Mouse (Mus musculus) left cerebral cortex, postnatal 14 days (tissue): ENCODE data around the gene Hagh. TPM values are rescaled to one million over a fixed set of nuclear protein-coding genes. Genes with fewer than 3 reads are reported as not detected.

ENCODE experiments used
- DNase-seq, 2 experiments: peaks; one replicate each; pipeline ENCODE4 v3.0.0; 2021 to 2022; ENCODE audit warnings: low spot score in 2 of 2, mixed read lengths in 1 of 2
- intact Hi-C: fragments of 180-260 bp; cut with DNase I; formaldehyde crosslinking; loops from one replicate; pipeline ENCODE4 v1.15.1; 2025
- total RNA-seq, 2 experiments: library from RNA; stranded (reverse); gene quantifications; 2 replicates each; pipeline ENCODE4 v1.2.3; 2021

The Hagh gene
- total RNA-seq, 2 experiments from 2014 or later, result 120 to 135 TPM

DNA sequence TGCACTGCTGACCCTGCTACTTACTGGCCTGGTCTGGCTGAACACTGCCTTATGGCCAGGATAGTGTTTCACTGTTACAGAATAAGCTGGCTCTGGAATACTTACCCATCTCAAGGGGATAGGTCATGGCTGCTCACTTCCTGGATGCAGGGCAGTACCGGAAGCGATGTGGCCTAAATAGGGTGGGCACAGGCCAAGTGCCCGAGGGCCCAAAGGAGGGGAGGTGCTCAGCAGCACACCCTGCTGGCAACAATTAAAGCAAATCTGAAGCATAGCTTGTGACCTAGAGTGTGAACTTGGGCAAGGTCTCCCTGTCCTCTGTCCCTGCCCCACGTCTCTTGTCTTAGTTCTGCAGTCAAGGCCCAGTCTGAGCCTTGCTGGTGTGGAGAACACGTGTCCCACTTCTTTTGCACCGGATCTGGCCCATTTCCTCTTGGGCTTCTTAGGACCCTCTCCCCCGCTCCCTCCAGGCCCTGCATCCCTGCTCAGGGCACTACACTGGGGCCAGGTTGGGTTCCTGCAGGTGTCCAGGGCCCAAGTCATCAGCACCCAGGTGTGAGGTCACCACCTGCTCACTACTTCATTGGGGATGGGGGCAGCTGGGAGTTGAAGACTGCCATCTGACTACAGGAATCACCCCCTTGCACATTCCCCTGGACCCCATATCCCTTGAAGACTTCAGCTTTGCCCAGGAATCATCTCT is 41.9 kb downstream of the Hagh start:
- intact Hi-C loops, result loop anchor here (5.0 kb wide), 1 partner anchor 135 kb away; no protein-coding TSS in a partner anchor
- DNase-seq, result no peak

DNA sequence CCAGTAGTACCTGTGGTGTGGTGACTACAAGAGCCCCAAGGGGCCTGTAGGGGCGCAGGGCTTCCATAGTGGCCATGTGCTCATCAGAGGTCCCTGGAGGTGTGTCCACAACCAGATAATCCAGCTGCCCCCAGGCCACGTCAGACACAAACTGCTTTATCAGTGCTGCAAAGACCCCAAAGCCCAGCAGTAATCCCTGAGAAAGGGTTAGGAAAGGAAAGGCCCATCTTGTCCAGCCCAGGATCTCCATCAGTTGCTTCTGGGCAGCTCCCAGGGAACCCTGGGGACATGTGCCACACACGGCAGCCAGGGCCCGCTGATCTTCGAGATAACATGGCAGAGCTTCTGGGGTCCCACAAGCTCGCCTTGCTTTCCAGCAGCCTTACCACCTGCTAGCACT is 44.4 kb downstream of the Hagh start:
- intact Hi-C loops, result loop anchor here (5.0 kb wide), 1 partner anchor 137 kb away; no protein-coding TSS in a partner anchor
- DNase-seq, result no peak

DNA sequence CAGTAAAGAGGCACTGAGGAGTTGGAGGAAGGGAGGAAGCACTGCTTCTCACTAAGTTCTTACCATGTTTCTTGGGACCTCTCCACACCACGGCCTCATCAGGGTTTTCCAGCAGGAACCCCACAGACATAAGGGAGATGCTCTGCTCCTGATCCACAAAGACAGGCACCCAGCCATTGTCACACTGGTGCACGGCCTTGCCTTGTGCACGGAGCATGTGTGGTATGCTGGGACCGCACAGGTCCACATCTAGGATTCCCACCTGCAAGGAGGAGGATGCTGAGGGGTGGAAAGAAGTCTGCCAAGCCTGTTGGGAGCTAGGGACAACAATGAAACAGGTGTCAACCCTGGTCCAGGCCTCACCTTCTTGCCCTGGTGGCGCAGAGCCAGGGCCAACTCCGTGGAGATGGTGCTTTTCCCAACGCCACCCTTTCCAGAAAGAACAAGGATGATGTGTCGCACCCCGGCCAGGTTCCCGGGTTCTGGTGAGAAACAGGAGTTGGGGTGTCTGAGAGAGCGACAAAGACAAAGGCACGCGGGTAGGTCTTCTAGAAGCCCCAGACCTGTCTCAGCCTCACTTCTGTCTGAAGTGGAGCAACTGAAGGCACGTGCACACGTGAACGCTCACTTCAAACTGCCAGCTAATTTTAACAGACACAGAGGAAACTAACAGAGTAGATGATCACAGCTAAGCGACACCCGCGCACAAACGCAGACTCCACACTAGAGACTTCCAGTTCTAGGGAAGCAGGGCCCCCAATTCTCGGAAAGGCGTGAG is 45.6 kb downstream of the Hagh start:
- no peak for DNase-seq
- intact Hi-C loops, result no loop called here

DNA sequence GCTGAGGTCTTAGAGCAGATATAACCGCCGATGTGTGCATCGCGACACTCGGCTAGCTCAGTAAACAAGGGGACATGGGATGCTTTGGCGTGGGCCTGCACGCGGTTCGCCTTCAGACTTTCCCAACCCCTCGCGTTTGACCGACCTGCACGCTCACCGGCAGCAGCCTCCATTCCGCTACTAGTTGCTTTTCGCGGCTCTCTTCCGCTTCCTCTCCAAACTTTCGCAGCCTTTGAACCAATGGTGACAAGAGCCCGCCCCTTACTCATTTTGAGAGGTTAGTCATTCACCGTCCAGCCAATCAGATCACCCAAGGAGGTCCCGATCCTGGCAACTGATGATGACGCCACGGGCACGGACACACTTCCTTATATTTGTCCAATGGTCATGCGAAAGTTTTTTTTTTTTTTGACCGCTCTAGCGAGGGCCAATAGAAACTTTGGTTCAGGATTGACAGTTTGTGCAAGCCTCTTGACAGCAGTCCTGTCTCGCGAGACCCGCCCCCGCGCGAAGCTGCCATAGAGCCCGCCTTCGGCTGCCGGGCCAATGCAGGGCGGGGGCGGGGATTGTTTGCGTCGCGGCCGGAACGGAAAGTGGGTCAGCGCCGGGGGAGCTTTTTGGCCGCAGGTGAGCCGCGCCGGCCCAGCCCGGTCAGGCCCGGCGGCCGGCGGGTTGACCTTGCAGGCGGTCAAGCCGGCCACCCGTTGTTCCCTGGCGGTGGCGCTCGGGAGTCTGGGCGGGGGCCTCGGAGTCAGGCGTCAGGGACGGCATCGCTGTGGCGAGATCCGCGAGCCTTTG is 46.4 kb downstream of the Hagh start, which contains the start of the genes Nubp2 and Spsb3:
TSS of gene Nubp2 (minus strand) at position 216 of the 798 bp plus-strand sequence.
TSS of gene Spsb3 (plus strand) at position 510 of the 798 bp plus-strand sequence.
- DNase-seq, result peak; percentile 99 to 100
- intact Hi-C loops, result no loop called here

DNA sequence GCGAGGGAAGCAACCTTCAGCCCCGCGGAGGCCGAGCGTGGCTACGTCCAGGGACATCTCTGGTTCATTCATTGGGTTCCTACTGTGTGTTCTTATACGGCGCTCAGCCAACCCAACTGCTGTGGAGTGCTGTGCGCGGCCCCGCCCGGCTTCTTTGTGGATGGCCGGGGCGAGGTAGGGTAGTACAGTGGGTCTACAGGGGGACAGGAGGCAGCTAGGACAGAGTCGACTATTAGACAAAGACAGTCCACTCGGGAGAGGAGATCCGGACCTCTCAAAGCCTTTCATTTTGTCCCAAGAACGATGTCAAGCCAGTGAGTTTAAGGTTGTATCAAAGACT is 47.0 kb downstream of the Hagh start:
- DNase-seq, result no peak
- intact Hi-C loops, result no loop called here

DNA sequence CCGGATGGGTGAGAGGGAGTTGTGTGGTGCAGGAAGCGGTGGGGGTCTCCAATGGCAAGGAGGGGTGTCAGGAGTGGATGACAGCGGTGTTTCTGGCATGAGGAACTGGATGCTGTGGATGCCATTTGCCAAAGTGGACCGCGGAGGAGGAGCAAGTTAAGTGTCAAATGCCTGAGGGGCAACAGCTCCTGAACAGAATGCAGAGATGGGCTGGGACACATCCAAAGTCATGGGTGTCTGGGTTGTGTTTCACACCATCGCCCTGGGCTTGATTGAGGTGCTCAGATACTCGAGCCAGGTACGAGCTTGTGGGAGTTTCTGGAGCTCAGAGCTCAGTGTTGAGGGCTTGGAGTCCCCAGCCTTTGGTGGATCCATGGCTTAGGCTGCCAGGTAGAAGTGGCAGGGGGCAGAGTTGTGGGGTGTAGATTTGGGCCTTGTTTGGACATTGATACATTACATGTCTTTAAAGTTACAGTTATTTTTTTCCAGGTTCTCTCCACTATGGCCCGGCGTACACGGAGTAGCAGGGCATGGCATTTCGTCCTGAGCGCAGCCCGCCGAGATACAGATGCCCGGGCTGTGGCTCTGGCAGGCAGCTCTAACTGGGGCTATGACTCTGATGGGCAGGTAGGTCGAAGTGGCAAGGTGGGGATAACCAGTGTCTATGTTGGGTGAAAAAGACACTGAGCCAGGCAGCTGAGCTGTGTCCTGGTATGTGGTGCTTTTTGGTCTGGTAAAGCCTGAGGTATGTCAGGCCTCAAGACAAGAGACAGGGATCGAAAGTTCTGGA is 47.5 kb downstream of the Hagh start:
- intact Hi-C loops, result no loop called here
- DNase-seq, result no peak

DNA sequence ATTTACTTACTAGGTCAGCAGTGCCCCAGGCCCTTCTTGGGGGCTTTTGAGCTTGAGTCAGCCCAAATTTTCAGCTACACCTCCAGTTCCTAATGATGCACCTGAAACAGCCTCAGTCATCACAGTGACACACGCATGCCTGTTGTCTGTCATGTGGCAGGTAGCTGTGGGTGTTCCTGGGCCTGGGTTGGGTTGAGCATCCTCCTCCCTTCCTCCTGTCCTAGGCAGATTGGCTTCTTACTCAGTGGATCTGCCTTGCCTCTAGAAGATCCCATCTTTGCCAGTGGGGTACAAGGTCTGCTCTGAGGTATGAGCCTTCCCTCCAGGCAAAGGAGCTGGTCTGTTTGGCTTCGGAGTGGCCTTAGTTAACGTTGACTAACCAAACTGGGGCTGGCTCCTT is 48.9 kb downstream of the Hagh start:
- intact Hi-C loops, result no loop called here
- DNase-seq, result no peak

DNA sequence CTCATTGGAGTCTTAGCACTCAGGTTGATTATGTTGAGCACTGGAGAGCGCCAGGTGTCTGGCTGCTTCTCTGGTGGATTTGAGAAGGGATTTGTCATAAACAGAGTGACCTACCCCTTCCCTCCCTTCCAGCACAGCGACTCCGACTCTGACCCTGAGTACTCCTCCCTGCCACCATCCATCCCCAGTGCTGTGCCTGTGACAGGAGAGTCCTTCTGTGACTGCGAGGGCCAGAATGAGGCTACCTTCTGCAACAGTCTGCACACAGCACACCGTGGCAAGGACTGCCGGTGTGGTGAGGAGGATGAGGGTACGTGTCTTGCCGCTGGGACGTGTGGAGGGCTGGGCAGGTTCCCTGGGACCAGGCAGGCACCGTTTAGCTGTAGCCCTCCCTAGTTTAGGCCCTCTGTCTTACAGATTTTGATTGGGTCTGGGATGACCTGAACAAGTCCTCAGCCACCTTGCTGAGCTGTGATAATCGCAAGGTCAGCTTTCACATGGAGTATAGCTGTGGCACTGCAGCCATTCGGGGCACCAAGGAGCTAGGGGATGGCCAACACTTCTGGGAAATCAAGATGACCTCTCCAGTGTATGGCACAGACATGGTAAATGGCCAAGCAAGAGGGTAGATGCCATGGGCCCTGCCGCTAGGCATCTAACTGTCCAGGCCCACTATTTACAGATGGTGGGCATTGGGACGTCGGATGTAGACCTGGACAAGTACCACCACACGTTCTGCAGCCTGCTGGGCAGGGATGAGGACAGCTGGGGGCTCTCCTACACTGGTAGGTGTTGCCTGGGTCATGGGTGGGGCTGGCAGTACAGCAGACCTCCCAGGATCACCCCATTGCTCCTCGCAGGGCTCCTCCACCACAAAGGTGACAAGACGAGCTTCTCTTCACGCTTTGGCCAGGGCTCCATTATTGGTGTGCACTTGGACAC is 50.5 kb downstream of the Hagh start:
- intact Hi-C loops, result no loop called here
- no peak for DNase-seq

DNA sequence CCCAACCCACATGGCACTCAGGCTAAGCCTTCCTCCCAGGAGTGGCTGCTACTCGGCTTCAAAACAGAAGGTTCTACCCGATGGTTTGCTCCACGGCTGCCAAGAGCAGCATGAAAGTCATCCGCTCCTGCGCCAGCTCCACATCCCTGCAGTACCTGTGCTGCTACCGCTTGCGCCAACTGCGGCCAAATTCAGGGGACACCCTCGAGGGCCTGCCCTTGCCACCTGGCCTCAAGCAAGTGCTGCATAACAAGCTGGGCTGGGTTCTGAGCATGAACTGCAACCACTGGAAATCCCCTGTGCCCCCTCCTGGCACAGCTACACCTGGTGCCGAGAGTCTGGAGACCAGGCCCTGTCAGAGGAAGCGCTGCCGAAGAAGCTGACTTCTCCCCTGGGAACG is 51.4 kb downstream of the Hagh start:
- intact Hi-C loops, result no loop called here
- DNase-seq, result no peak

DNA sequence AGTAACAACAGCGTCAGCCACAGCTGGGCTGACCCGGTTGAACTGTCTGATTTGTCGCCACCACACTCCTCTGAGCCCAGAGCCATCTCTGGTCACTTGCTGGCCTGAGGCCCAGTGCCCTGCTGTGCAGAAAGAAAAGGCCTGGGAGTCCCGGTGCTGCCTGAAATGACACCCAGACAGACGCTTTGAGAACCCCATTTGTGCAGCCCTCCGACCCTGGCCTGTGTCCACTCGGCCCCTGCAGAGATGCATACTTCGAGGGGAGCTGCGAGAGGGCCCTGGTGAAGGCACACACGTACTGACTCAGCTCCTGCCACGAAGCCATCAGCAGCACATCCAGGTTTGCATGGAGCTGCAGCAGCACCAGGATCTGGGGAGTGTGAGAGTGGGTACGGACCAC is 52.8 kb downstream of the Hagh start:
- intact Hi-C loops, result no loop called here

DNA sequence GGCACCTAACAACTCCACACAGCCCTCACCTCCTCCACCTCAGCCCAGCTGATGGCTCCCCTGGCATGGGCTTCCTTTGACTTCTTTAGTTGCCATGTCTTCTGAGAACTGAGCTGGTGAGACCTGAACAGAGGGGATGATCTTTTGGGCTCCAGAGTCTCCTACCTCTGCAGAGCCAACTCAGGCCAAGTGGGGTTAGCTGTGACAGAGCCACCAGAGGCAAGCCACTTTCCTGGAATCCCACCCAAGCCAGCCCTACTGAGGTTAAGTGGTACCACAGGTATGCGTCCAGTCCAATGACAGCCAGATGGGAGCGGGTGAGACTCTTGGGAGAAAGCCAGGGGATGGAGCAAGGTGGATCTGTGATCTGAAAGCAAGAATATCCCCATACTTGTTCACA is 53.3 kb downstream of the Hagh start:
- no peak for DNase-seq
- intact Hi-C loops, result no loop called here

More for the DNA sequence above, 52.8 kb downstream of the Hagh start:
- DNase-seq, result no peak

DNA sequence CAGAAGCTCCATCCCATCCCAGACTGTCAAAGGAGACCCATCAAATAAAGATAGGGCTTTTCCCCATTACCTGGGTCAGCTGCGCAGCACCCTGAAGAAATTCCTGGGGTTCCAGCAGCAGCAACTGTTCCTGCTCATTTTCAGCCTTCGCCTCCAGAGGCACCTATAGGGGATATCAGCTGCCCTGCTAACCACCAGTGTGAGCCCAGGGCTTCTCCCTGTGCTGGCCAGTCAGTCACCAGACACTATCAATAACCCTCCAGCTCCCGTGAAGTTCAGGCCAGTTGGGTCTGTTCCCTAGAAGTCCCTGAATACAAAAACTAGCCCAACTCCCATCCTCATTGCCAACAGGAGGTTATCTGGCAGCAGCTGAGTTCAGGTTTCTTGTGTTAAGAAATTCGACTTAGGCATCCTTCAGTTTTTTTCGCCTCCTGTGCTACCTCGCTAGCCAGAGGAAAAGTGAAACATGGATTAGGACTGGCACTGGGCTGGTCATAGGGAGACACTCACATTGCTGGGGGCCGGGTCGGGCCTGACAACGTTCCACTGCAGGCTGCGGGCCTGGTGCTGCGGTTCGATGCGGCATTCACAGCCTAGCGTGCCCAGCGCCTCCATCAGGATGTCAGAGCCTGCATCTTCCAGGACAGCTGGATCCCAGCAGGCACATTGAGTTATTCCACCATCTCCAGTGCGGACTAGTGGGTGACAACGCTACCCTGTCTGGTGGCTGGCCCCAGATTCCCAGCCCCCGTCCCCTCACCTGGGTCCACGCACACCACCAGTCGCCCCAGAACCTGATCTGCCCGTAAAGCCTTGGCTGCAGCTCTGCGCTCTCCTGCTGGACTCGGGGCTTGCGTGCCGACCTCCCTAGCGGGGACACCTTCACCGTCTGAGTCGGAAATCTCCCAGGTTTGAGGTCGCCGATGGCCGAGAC is 54.4 kb downstream of the Hagh start:
- DNase-seq, result no peak
- intact Hi-C loops, result no loop called here

DNA sequence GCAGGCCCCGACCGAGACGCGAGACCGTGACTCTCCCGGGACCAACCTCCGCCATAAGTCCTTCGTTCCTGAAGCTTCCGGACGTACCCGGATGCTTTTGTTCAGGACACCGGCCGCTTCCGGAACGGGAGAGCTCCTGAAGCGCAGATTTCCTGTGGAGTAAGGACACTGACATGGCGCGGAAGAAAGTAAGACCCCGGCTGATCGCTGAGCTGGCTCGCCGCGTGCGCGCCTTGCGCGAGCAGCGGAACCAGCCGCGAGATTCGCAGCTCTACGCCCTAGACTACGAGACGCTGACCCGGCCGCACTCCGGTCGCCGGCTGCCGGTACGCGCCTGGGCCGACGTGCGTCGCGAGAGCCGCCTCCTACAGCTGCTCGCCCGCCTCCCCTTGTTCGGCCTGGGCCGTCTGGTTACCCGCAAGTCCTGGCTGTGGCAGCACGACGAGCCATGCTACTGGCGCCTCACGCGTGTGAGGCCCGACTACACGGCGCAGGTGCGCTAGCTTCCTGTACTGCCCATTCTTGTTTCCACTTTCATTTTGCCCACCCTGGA is 55.1 kb downstream of the Hagh start, which contains the start of the genes Eme2 and Mrps34:
TSS of gene Eme2 (minus strand) at position 93 of the 553 bp plus-strand sequence.
TSS of gene Mrps34 (plus strand) at position 122 of the 553 bp plus-strand sequence.
- peak; percentile 86 to 87 for DNase-seq
- intact Hi-C loops, result no loop called here

DNA sequence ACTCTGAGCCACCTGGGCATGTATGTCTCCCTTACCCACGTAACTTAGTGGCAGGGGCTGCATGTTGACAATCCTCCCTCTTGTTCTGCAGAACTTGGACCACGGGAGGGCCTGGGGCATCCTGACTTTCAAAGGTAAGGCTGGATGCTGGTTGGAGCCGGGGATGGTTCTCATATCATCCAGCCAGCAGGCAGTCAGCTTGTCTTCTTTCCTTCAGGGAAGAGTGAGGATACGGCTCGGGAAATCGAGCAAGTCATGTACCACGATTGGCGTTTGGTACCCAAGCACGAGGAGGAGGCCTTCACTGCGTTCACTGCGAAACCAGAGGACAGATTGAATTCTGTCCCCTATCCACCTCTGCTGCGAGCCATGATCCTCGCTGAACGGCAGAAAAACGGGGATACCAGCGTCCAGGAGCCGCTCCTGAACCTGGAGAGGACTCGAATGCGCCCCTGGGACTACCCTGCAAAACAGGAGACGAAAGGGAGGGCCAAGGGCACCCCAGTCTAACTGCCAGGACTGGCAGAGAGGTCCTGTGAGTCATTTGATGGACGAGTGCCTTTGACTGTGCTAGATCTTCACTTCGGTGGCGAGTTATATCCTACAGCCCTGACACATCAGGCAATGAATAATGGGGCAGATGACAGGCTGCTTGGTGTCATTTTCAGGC is 55.8 kb downstream of the Hagh start:
- DNase-seq, result no peak
- intact Hi-C loops, result no loop called here

DNA sequence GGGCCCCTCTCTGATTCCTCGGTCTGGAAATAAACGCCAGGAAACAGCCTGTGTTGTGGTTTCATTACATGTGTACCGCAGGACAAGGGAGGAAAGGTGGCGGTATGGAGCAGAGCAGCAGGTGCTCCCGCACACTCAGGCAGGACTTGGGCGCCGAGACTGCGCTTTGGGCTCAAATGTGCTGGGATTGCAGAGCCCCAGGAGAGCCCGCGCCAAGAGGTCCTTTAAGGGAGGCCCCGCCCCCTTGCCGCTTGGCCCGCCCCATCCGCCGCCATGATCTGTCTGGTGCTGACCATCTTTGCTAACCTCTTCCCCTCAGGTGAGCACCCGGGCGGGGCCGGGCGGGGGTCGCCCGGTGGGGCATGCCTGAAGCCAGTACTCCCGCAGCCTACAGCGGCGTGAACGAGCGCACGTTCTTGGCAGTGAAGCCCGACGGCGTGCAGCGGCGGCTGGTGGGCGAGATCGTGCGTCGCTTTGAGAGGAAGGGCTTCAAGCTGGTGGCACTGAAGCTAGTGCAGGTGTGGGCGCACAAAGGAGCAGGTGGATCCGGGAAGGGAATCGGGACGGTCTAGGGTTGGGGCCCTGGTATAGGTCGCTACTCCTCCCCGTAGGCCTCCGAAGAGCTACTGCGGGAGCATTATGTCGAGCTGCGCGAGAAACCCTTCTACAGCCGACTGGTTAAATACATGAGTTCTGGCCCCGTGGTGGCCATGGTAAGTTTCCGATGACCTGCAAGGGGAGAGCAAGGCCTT is 56.5 kb downstream of the Hagh start, which contains the start of gene Nme3:
TSS of gene Nme3 (plus strand) at position 260 of the 752 bp plus-strand sequence.
- intact Hi-C loops, result no loop called here

DNA sequence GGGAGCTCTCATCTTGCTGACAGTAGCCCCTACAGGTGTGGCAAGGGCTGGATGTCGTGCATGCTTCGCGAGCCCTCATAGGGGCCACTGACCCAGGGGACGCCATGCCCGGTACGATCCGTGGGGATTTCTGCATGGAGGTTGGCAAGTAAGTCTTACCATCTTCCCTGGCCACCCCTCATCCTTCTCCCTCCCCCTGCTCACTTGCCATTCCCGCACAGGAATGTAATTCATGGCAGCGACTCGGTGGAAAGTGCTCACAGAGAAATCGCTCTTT is 57.0 kb downstream of the Hagh start:
- DNase-seq, result no peak
- intact Hi-C loops, result no loop called here

More for the DNA sequence above, 56.5 kb downstream of the Hagh start, which contains the start of gene Nme3:
- DNase-seq, result peak; percentile 75
